Mouse (Mus musculus) small intestine, adult 2 months (tissue): ENCODE data around the gene Zfp940.

ENCODE experiments used
- CTCF ChIP-seq: fragments of 200-500 bp; IDR thresholded peaks from 2 replicates; pipeline ENCODE4 v1.5.1; 2012; ENCODE audit warnings: low read depth, mild to moderate bottlenecking, control low read depth, inconsistent platforms, low read length, moderate library complexity, mixed read lengths; ENCODE audit not compliant: insufficient replicate concordance, insufficient read length; ENCODE audit errors: extremely low read depth
- POLR2A ChIP-seq: fragments of 200-500 bp; IDR thresholded peaks from 2 replicates; pipeline ENCODE4 v1.6.1; 2012; ENCODE audit warnings: low read depth, mild to moderate bottlenecking, control low read depth, inconsistent platforms, low read length, moderate library complexity

DNA sequence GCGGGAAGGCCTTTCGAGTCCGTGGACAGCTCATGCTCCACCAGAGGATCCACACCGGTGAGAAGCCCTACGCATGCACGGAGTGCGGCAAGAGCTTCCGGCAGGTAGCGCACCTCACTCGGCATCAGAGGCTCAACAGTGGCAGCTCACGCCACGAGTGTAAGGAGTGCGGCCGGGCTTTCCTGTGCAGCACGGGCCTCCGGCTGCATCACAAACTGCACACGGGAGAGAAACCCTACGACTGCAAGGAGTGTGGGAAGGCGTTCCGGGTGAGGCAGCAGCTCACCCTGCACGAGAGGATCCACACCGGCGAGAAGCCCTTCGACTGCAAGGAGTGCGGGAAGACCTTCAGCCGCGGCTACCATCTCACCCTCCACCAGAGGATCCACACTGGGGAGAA, 60.6 kb downstream of the Zfp940 start:
- TF ChIP-seq POLR2A = no peak
- TF ChIP-seq CTCF = no peak
